In the genomic region with DNA sequence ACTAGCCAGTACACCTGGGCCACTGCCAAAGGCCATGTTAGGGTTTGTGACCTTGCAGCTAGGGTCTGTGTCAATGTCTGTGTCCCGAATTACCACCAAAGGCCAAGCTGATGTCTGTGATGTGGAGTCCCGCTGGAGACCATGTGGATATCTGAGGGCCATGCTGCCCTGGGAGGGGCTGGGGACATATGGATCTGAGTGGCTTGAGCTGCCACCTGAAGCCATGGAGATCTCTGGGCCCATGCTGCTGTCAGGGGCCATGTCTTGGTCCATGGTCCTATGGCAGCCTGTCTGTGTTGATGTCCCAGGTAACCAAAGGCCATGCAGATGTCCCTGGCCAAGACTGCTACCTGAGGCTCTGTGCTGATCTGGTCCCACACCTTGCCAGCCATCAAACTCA, we compare ENCODE assay signal across 26 mouse cellular contexts.
"Had no signal": no experiment of that assay in that cellular context is flagged by ENCODE, and none has a peak within 500 bp of the region (broad histone marks: within the 10 kb centered on the region; RNA-seq: fewer than 3 reads in every experiment).

No protein-coding gene starts in this region.

- H3K27ac ChIP-seq: gastrocnemius, adult 2 months; heart, adult 2 months; heart, embryonic 13.5 days; heart, embryonic 15.5 days; hindbrain, embryonic 10.5 days; hindbrain, embryonic 12.5 days; hindbrain, embryonic 14.5 days; intestine, embryonic 15.5 days; layer of hippocampus, adult 2 months; left cerebral cortex, adult 2 months; limb, embryonic 13.5 days; limb, embryonic 15.5 days had no signal

- H3K4me1 ChIP-seq: hindbrain, embryonic 12.5 days had no signal

- H3K9me3 ChIP-seq: heart, embryonic 13.5 days; heart, embryonic 15.5 days; hindbrain, embryonic 10.5 days; hindbrain, embryonic 12.5 days; intestine, embryonic 15.5 days; limb, embryonic 13.5 days; limb, embryonic 15.5 days had no signal

- ATAC-seq: hindbrain, embryonic 16.5 days; inflammation-experienced regulatory T-cells, adult 6 months; intestine, embryonic 15.5 days; intestine, postnatal 0 days had no signal

- H3K36me3 ChIP-seq: heart, embryonic 13.5 days; heart, embryonic 15.5 days; hindbrain, embryonic 10.5 days; hindbrain, embryonic 12.5 days; intestine, embryonic 15.5 days; limb, embryonic 13.5 days; limb, embryonic 15.5 days had no signal

- DNase-seq: gastrocnemius, adult 2 months; gastrocnemius, postnatal 10 days; gastrocnemius, postnatal 25 days; heart, adult 2 months; heart, postnatal 14 days; heart, postnatal 36 days; kidney, adult 18-20 months; kidney, adult 8-10 months; kidney, postnatal 10 days; kidney, postnatal 25 days; kidney, postnatal 4 days; left cerebral cortex, postnatal 4 days had no signal

- H3K4me2 ChIP-seq: heart, embryonic 11.5 days; heart, embryonic 13.5 days; heart, embryonic 15.5 days; hindbrain, embryonic 12.5 days; hindbrain, embryonic 14.5 days; intestine, embryonic 15.5 days; limb, embryonic 13.5 days; limb, embryonic 15.5 days had no signal

- H3K4me3 ChIP-seq: gastrocnemius, adult 2 months; heart, adult 2 months; heart, embryonic 13.5 days; heart, embryonic 15.5 days; hindbrain, embryonic 10.5 days; hindbrain, embryonic 12.5 days; intestine, embryonic 15.5 days; layer of hippocampus, adult 2 months; left cerebral cortex, adult 2 months; limb, embryonic 13.5 days; limb, embryonic 15.5 days had no signal

- H3K27me3 ChIP-seq: heart, embryonic 13.5 days; heart, embryonic 15.5 days; hindbrain, embryonic 12.5 days; intestine, embryonic 15.5 days; limb, embryonic 13.5 days; limb, embryonic 15.5 days had no signal

- H3K9ac ChIP-seq: heart, embryonic 13.5 days; heart, embryonic 15.5 days; hindbrain, embryonic 12.5 days; hindbrain, embryonic 14.5 days; intestine, embryonic 15.5 days; limb, embryonic 13.5 days; limb, embryonic 15.5 days had no signal
